Mouse (Mus musculus) cerebellum, adult 18-20 months (tissue): ENCODE results near the gene Ifi35.
"Not testable (repeated sequence)": the region's sequence is repeated elsewhere in the genome, so short reads cannot be mapped to it uniquely, and the experiment has no call there.

Experiments
- DNase-seq, 2 experiments: peaks; one replicate each; pipeline ENCODE4 v3.0.0; 2021

The Ifi35 gene

GRCm38 (mm10) chr11:101448274-101448746 lies at the start of gene Ifi35:
Ifi35 (plus strand) TSS chr11:101448407.
- DNase-seq: no peak

GRCm38 (mm10) chr11:101415306-101415705 lies 32.9 kb upstream of the Ifi35 start:
- no peak for DNase-seq

- DNase-seq: no peak
Observed at GRCm38 (mm10) chr11:101416433-101417100, 31.6 kb upstream of the Ifi35 start.

GRCm38 (mm10) chr11:101417101-101417855 lies 30.9 kb upstream of the Ifi35 start, which contains the start of gene Aarsd1:
Aarsd1 (minus strand) TSS chr11:101417615.
- peak; percentile 85 to 94 for DNase-seq

GRCm38 (mm10) chr11:101418991-101419390 lies 29.2 kb upstream of the Ifi35 start:
- DNase-seq: no peak

GRCm38 (mm10) chr11:101419610-101420009 lies 28.6 kb upstream of the Ifi35 start:
- no peak for DNase-seq

- DNase-seq: no peak
Observed at GRCm38 (mm10) chr11:101420148-101420547, 28.1 kb upstream of the Ifi35 start.

GRCm38 (mm10) chr11:101424105-101424851 lies 23.9 kb upstream of the Ifi35 start, which contains the start of gene Gm27029:
Gm27029 (minus strand) TSS chr11:101424796.
- DNase-seq: peak in 1 of 2 experiments; percentile 21

GRCm38 (mm10) chr11:101424925-101425813 lies 23.0 kb upstream of the Ifi35 start, which contains the start of the genes Rundc1 and Ptges3l:
Rundc1 (plus strand) TSS chr11:101425085.
Ptges3l (minus strand) TSS chr11:101425333.
- peak; percentile 98 for DNase-seq

- no peak for DNase-seq
Observed at GRCm38 (mm10) chr11:101426165-101426564, 22.0 kb upstream of the Ifi35 start.

- DNase-seq: no peak
Observed at GRCm38 (mm10) chr11:101431327-101431726, 16.9 kb upstream of the Ifi35 start.

- DNase-seq: peak; percentile 64 to 66
Observed at GRCm38 (mm10) chr11:101433396-101433795, 14.8 kb upstream of the Ifi35 start.

GRCm38 (mm10) chr11:101435831-101436230 lies 12.4 kb upstream of the Ifi35 start:
- no peak for DNase-seq

- DNase-seq: no peak
Observed at GRCm38 (mm10) chr11:101436916-101437315, 11.3 kb upstream of the Ifi35 start.

GRCm38 (mm10) chr11:101438006-101438405 lies 10.2 kb upstream of the Ifi35 start:
- DNase-seq: not testable (repeated sequence)

- not testable (repeated sequence) for DNase-seq
Observed at GRCm38 (mm10) chr11:101441450-101442126, 6.6 kb upstream of the Ifi35 start.

- DNase-seq: peak; percentile 94 to 99
Observed at GRCm38 (mm10) chr11:101442127-101442693, 6.0 kb upstream of the Ifi35 start, which contains the start of gene Rpl27. Rpl27 (plus strand) TSS chr11:101442298.

GRCm38 (mm10) chr11:101442760-101443159 lies 5.4 kb upstream of the Ifi35 start:
- DNase-seq: no peak

GRCm38 (mm10) chr11:101446319-101446718 lies 1.9 kb upstream of the Ifi35 start:
- DNase-seq: no peak

GRCm38 (mm10) chr11:101446860-101447259 lies 1.3 kb upstream of the Ifi35 start:
- DNase-seq: not testable (repeated sequence)

GRCm38 (mm10) chr11:101447786-101448185 lies 421 bp upstream of the Ifi35 start:
- no peak for DNase-seq
